Mouse (Mus musculus): ENCODE results near the gene Dppa5a. TPM values are rescaled to one million over a fixed set of nuclear protein-coding genes. Genes with fewer than 3 reads are reported as not detected.
"Not testable (repeated sequence)": the region's sequence is repeated elsewhere in the genome, so short reads cannot be mapped to it uniquely, and the experiment has no call there.

The Dppa5a gene
- 0.60 and 0.62 TPM in 2 replicates for polyA plus RNA-seq (2015; fragmentation: Nextera tagmentation; extraction: Ambion mirVana)

DNA sequence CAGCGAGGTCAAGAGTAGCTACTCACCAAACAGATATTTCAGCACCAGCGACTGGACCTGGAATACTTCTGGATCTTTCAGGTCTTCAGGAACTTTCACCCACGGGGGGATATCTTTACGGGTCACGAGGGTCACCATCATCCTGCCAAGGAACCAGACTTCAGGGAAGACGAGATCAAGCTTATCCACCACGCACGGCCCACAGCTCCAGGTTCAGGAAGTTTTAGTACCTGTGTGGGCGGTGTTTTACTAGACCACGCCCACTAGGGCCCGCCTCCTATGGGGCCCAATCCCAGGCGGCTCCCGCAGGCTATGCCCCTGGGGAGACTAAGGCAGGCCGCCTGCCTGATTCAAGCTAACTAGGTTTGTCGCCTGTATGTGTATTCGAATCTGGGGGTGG, at the start of gene Dppa5a:
TSS of gene Dppa5a (minus strand) at position 219 of the 400 bp plus-strand sequence.
- H3K4me1 ChIP-seq; H3K4me3 ChIP-seq; H3K36me3 ChIP-seq; H3K4me2 ChIP-seq; H3K9ac ChIP-seq; H3K27ac ChIP-seq; H3K27me3 ChIP-seq; ATAC-seq (ENCODE audit: insufficient number of reproducible peaks, insufficient read depth, low FRiP score, low TSS enrichment, low read depth); H3K9me3 ChIP-seq: not testable (repeated sequence)
- WGBS, result 92% methylated on average over 16 of the region's 16 CpGs

DNA sequence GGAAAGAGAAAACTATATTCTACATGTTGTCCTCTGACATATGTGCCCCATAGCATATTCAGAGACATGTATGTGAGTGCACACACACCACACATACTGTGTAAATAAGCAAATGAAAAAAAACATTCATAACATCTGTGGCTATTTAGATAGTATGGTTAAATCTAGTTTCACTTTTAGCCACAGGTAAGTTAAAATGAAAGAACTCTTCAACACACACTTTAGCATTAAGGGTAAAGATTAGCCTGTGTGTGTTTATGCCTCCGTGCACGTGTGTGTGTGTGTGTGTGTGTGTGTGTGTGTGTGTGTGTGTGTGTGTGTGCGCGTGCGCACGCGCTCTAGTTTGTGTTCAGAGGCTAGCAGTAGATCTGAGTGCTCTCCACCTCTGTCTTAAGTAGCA, 33.6 kb upstream of the Dppa5a start:
- no peak overlapping the region for H3K9ac ChIP-seq
- no peak for ATAC-seq (ENCODE audit: insufficient number of reproducible peaks, insufficient read depth, low FRiP score, low TSS enrichment, low read depth)
- H3K9me3 ChIP-seq, result no peaks in the 10 kb centered on the region
- 78% methylated on average over 5 of the region's 7 CpGs for WGBS
- no peak overlapping the region for H3K4me2 ChIP-seq
- H3K4me3 ChIP-seq, result no peak overlapping the region
- H3K27ac ChIP-seq, result no peak overlapping the region
- peaks cover 32% of the 10 kb centered on the region for H3K27me3 ChIP-seq
- no peaks in the 10 kb centered on the region for H3K36me3 ChIP-seq
- no peaks in the 10 kb centered on the region for H3K4me1 ChIP-seq

DNA sequence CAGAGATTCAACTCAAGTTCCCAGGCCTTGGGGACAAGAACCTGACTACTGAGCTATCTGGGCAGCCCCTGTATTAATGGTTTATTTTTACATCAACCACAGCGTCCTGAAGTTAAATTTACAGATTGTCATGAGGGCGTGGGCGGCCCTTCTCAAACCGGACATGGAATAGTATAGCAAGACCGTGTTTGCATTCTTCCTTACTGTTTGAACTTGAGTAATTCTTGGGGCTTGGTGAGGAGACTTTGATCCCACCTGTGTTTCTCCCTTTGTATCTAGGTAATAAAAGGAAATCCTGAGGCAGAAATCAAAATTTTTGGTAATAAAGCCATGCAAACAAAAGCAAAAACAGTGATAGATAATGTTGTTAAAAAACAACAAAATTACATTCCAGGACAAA, 32.6 kb upstream of the Dppa5a start:
- Histone ChIP-seq H3K4me1 (peaks cover 7% of the 10 kb centered on the region), H3K4me2 (no peak overlapping the region), H3K9ac (no peak overlapping the region), H3K27ac (no peak overlapping the region), H3K27me3 (peaks cover 42% of the 10 kb centered on the region), H3K4me3 (no peak overlapping the region), H3K9me3 (no peaks in the 10 kb centered on the region), H3K36me3 (no peaks in the 10 kb centered on the region)
- WGBS, result 84% methylated on average over 5 of the region's 5 CpGs
- ATAC-seq (ENCODE audit: insufficient number of reproducible peaks, insufficient read depth, low FRiP score, low TSS enrichment, low read depth), result no peak

DNA sequence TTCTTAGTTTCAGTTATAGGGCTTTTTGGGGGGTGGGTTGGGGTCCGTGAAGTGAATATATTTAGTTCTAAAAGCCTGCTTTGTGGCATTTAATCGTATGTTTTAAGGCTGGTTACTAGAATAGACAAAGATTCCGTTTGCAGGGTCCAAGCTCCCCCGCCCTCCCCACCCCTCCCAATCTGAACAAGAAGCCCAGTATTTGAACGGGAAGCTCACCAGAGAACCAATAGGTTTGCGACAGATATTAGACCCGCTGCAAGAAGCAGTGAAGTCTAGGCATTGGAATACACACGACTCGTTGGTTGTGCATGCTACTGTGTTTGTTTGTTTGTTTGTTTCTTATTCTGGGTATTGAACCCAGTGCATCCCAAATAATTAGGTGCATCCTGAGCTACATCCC, 28.5 kb upstream of the Dppa5a start:
- WGBS, result 60% methylated on average over 9 of the region's 9 CpGs
- Histone ChIP-seq H3K27ac (no peak overlapping the region), H3K9ac (no peak overlapping the region), H3K4me2 (peak overlapping the region; percentile 63), H3K36me3 (no peaks in the 10 kb centered on the region), H3K27me3 (peaks cover 82% of the 10 kb centered on the region), H3K4me1 (peaks cover 8% of the 10 kb centered on the region), H3K9me3 (no peaks in the 10 kb centered on the region), H3K4me3 (peak overlapping the region; percentile 45; the same call in 1 of the 2 replicates)
- no peak for ATAC-seq (ENCODE audit: insufficient number of reproducible peaks, insufficient read depth, low FRiP score, low TSS enrichment, low read depth)

DNA sequence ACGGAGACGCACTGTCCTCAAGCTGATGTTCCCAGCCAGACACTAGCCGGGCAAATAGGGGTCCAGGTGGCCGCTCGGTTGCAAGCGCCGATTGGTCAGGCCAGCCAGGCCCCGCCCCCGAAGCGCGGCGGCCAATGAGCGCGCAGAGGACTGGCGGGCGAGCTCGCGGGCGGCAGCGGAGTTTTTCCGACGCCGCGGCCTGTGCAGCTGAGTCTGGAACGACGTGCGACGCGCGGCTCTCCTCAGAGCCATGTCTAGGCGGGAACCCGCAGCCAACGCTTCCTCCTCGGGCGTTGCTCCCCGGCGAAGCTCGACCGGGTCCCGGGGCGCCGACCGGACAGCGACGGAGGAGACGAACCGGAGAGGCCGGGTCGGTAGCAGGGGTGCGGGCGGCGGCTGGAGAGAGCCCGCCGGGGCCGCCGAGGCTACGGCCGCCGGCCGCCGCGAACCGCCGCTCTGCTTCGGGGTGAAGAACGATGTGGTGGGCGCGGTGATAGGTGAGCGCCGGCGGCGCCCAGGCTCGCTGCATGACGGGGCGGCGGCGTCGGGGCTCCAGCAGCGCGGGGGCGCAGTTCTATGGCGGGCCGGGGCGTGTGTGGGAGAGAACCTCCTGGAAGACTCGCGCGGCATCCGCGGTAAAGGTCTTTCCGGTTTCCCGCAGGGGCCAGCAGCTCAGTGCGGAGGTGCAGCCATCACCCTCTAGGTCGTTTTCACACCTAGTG, 27.8 kb upstream of the Dppa5a start, which contains the start of gene Ddx43:
TSS of gene Ddx43 (plus strand) at position 148 of the 722 bp plus-strand sequence.
- Histone ChIP-seq H3K9me3 (no peaks in the 10 kb centered on the region), H3K36me3 (no peaks in the 10 kb centered on the region), H3K9ac (peak within 1 kb of the TSS; percentile 63), H3K27ac (no peak within 1 kb of the TSS), H3K4me2 (peak within 1 kb of the TSS; percentile 63), H3K4me1 (peaks cover 8% of the 10 kb centered on the region), H3K4me3 (peak within 1 kb of the TSS; percentile 45), H3K27me3 (peaks cover 87% of the 10 kb centered on the region)
- peak; percentile 71 for ATAC-seq (ENCODE audit: insufficient number of reproducible peaks, insufficient read depth, low FRiP score, low TSS enrichment, low read depth)
- 4% methylated on average over 75 of the region's 93 CpGs for WGBS

DNA sequence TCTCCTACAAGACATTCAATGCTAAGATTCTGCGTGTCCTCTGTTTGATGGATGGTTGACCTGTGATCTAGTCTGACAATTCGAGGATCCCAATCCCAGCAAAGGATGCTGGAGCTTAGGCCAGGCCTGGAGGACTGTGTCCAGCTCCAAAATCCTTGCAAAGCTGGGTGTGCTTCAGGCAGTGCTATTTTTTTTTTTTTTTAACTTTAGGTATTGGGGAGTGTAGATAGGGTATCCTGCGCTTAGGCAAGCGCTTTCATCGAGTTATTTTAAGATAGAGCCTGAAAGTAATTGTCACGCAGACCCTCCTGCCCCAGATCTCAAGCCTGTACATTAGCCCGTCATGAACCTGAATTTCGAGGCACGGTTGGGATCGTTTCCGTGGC, 27.3 kb upstream of the Dppa5a start:
- ATAC-seq (ENCODE audit: insufficient number of reproducible peaks, insufficient read depth, low FRiP score, low TSS enrichment, low read depth), result no peak

DNA sequence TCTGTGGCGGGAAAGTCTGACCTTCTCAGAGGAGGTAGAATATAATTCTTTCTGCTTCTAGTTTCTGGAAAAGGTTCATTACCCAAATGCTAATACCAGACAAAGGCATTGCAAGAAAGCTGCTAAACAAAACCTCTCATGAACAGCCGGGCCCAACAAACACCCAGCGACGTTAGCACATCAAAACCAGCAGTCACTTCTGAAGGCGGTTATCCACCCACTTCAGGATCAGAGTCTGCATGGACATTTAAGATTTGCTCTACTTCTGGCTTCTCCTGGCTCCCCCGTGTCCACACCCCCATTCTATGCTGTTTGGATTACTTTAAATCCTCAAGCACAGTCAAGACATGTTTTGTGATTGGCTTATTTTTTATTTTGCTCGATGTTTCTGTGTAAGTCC, 26.6 kb upstream of the Dppa5a start:
- Histone ChIP-seq H3K9me3 (no peaks in the 10 kb centered on the region), H3K4me1 (peaks cover 8% of the 10 kb centered on the region), H3K4me2 (no peak overlapping the region), H3K36me3 (no peaks in the 10 kb centered on the region), H3K27ac (no peak overlapping the region), H3K4me3 (no peak overlapping the region), H3K27me3 (peaks cover 83% of the 10 kb centered on the region), H3K9ac (no peak overlapping the region)
- 74% methylated on average over 7 of the region's 7 CpGs for WGBS
- no peak for ATAC-seq (ENCODE audit: insufficient number of reproducible peaks, insufficient read depth, low FRiP score, low TSS enrichment, low read depth)

More for the DNA sequence above, 27.3 kb upstream of the Dppa5a start:
- Histone ChIP-seq H3K4me2 (peak overlapping the region; percentile 63), H3K27me3 (peaks cover 84% of the 10 kb centered on the region), H3K4me3 (peak overlapping the region; percentile 45), H3K4me1 (peaks cover 8% of the 10 kb centered on the region), H3K27ac (no peak overlapping the region), H3K9ac (no peak overlapping the region), H3K36me3 (no peaks in the 10 kb centered on the region), H3K9me3 (no peaks in the 10 kb centered on the region)
- 37% methylated on average over 11 of the region's 11 CpGs for whole genome bisulfite sequencing

DNA sequence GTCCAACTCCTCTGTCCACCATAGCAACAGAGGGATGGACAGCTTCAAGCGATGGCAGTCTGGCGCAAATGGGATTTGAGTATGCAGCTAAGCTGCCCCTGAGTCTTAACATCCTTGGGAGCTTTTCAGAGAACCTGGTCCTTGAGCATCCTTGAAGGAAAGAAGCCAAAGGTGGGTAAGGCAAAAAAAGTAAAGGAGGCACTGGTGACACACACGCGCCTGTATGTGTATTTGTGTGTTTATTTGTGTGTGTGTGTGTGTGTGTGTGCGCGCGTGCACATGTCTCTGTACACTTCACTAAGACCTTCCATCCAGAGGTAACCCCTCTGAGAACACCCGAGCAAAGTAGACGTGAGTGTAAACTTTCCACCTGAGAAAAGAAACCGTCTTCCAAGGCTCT, 25.8 kb upstream of the Dppa5a start:
- Histone ChIP-seq H3K27ac (no peak overlapping the region), H3K4me2 (no peak overlapping the region), H3K9ac (no peak overlapping the region), H3K4me1 (peaks cover 8% of the 10 kb centered on the region), H3K4me3 (no peak overlapping the region), H3K36me3 (no peaks in the 10 kb centered on the region), H3K27me3 (peaks cover 74% of the 10 kb centered on the region), H3K9me3 (no peaks in the 10 kb centered on the region)
- no peak for ATAC-seq (ENCODE audit: insufficient number of reproducible peaks, insufficient read depth, low FRiP score, low TSS enrichment, low read depth)
- WGBS, result 81% methylated on average over 10 of the region's 10 CpGs

DNA sequence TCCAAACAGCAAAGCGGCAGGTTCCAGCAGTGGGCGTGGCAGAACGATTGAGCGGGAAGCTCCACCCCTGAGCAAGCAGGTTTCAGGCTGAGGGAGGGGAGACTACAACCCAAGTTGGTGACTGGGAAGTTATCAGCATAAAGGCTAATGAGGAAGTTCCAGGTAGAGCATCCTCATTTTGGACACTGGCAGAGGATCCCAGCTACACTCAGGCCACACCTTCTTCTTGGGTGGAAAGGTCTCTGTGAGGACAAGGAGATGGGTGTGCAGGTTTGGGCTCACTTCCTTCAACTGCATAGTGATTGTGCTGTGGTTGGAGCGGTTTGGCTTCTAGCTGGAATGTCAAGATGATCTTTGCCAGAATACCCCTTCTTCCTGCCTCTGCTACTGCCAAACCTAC, 22.0 kb upstream of the Dppa5a start:
- Histone ChIP-seq H3K27ac (no peak overlapping the region), H3K36me3 (no peaks in the 10 kb centered on the region), H3K4me3 (no peak overlapping the region), H3K4me1 (no peaks in the 10 kb centered on the region), H3K9me3 (no peaks in the 10 kb centered on the region), H3K9ac (no peak overlapping the region), H3K27me3 (peaks cover 39% of the 10 kb centered on the region), H3K4me2 (no peak overlapping the region)
- 53% methylated on average over 5 of the region's 5 CpGs for WGBS
- no peak for ATAC-seq (ENCODE audit: insufficient number of reproducible peaks, insufficient read depth, low FRiP score, low TSS enrichment, low read depth)

DNA sequence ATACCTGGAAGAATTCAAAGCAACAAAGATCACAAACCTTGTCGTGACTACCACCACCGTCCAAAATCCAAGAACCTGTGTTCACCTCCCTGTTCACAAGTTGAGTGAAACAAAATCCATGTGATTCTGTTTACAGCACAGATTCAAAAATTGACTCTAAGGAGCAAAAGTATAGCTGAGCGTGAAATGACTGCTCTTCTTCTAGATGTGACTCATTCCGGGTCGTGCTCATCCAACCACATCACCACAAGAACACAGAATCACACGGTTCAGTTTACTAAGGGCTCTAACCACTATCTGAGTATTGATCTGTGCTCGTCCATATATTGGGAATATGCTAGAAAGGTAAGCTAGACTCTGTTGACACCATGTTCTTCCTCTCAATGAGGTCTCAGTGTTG, 19.0 kb upstream of the Dppa5a start:
- ATAC-seq (ENCODE audit: insufficient number of reproducible peaks, insufficient read depth, low FRiP score, low TSS enrichment, low read depth), result no peak
- Histone ChIP-seq H3K27me3 (peaks cover 9% of the 10 kb centered on the region), H3K9ac (no peak overlapping the region), H3K4me3 (no peak overlapping the region), H3K27ac (no peak overlapping the region), H3K4me1 (no peaks in the 10 kb centered on the region), H3K4me2 (no peak overlapping the region), H3K36me3 (no peaks in the 10 kb centered on the region), H3K9me3 (no peaks in the 10 kb centered on the region)
- WGBS, result 87% methylated on average over 7 of the region's 7 CpGs

DNA sequence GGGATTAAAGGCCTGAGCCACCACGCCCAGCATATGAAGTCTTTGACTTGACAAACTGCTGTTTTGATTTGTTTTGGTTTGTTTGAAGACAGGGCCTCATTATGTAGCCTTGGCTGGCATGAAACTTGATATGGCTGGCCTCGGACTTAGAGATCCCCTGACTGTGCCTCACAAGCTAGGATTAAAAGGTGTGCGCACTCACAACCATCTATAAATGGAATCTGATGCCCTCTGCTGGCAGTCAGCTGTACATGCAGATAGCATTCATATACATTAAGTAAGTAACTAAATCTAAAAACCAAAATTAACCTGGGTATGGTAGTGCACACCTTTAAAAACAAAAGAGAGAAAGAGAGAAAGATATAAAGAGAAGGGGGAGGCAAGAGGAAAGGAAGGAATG, 17.9 kb upstream of the Dppa5a start:
- Histone ChIP-seq H3K4me2 (no peak overlapping the region), H3K27ac (no peak overlapping the region), H3K9ac (no peak overlapping the region), H3K9me3 (no peaks in the 10 kb centered on the region), H3K27me3 (no peaks in the 10 kb centered on the region), H3K36me3 (no peaks in the 10 kb centered on the region), H3K4me1 (no peaks in the 10 kb centered on the region), H3K4me3 (no peak overlapping the region)
- no peak for ATAC-seq (ENCODE audit: insufficient number of reproducible peaks, insufficient read depth, low FRiP score, low TSS enrichment, low read depth)
- 42% methylated on average over 3 of the region's 3 CpGs for WGBS

DNA sequence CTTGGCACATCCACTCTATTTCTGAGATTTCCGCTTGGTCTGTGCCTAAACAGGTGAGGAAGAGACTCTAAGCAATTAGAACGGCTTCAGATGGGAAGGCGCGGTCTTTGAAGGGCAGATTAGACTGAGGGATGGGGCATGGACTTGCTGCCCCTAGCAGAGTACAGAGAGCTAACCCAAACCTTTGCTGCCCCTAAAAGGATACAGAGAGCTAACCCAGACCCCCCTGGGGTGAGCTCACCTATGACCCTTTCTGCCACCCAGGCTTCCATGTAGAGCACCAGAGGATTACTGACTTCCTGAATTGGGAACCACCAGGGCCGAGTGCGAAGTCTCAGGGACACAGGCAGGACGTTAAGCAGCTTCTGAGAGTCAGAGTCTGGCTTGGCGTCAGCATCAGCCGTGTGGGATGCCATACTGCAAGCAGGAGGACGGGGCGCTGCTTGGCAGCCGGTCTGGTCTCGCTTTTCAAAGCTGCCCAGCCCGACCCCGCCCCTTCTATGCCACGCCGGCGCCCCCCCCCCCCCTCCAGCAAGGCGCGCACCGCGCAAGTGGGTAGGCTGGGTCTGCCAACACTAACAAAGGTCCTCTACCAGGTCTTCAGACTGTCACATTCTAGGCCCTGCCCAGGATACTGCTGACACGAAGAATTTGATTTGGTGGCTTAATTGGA, 10.3 kb upstream of the Dppa5a start, which contains the start of gene Ooep:
TSS of gene Ooep (minus strand) at position 613 of the 673 bp plus-strand sequence.
- Histone ChIP-seq H3K4me2 (peak within 1 kb of the TSS; percentile 79), H3K4me3 (peak within 1 kb of the TSS; percentile 44), H3K9me3 (no peaks in the 10 kb centered on the region), H3K27me3 (peaks cover 12% of the 10 kb centered on the region), H3K36me3 (no peaks in the 10 kb centered on the region), H3K4me1 (peaks cover 12% of the 10 kb centered on the region), H3K27ac (no peak within 1 kb of the TSS), H3K9ac (peak within 1 kb of the TSS; percentile 64)
- ATAC-seq (ENCODE audit: insufficient number of reproducible peaks, insufficient read depth, low FRiP score, low TSS enrichment, low read depth), result peak; percentile 75
- WGBS, result 2% methylated on average over 23 of the region's 23 CpGs

Data from embryonic facial prominence, embryonic 13.5 days (tissue).